Mouse (Mus musculus) MN1 (cell line): Measurements from ENCODE around the gene Ptprf.

ENCODE experiments used
- DNase-seq: peaks from one replicate; pipeline ENCODE4 v3.0.0-alpha.2; 2016; ENCODE audit warnings: low spot score

Ptprf gene

DNA sequence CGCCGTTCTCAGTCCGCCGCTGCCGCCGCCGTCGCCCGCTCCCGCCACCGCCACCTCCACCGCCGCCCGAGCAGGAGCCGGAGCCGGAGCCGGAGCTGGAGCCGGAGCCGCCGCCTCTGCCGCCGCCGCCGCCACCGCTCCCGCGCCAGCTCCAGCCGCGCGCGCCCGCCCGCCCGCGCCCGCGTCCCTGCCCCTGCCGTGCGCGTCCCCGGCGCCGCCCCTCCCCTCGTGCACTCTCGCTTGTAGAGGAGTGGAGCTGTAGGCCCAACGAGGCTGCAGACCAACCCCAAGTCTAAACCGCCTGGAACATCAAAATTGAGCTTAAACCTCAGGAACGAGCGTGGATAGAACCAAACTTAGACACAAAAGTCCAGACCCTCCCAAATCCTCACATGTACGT is at the start of gene Ptprf:
Gene Ptprf (minus strand): TSS at position 175 of the 400 bp plus-strand sequence.
- peak; percentile 54 for DNase-seq

DNA sequence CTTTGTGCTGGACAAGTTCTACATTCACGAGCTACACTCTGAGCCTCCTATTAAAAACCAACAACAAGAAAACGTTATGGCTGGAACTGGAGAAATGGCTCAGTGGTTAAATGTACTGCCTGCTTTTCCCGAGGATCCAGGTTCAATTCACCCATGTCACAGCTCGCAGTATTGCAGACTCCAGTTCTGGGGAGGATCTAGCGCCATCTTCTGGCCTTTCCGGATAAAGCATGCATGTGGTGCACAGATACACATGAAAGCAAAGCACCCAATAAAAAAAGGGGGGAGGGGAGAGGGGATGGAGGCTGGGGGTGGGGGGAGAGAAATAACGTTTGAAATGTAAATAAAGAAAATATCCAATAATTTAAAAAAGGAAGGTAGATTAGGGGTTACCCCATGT is 45.5 kb upstream of the Ptprf start:
- no peak for DNase-seq

DNA sequence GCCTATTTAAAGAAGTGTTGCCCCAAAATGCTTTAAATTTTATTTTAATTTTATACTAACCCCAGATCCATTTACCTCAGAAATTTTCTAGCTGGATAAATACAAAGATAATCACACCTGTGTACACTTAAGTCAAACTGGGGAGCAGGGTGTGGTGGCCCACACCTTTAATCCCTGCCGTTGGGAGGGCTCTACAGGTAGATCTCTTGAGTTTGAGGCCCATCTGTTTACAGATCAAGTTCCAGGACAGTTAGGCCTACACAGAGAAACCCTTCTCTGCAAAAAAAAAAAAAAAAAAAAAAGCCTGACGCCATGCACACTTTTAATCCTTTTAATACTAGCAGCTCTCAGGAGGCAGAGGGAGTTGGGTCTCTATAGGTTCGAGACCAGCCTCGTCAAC is 44.8 kb upstream of the Ptprf start:
- no peak for DNase-seq

DNA sequence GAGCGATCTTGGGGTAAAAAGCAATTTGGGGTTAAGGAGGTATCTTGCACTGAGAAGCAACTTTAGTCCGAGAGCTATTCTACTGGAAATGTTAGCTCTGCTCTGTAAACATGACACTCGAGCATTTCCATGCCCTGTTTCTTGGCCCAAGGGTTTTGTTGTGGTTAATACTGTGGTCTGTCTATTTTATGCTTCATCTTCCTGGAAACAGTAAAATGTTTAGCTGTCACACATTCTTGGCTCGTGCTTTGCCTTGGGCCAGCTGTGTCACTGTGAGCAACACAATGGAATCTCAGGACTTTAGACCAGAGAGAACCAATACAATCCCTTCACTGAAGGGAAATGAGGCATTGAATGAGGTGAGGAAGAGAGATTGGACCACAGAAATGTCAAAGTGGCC is 40.6 kb upstream of the Ptprf start:
- no peak for DNase-seq

DNA sequence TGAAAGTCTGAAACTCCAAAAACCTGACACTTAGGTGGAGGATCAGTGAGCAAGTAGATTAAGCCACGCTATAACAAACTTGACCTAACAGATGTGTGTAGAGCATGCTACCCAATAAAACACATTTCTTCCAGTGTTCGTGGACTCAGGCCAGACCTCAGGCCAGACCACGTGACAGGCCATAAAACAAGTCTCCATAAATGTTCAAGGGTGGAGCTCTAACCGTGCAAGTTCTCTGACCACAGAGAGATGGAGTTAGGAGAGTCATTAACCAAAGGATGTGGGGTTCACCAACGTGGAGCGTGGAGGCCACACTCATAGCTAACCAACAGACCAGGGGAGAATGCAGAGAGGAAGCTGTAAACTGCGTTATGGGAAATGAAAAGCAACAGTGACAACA is 35.3 kb upstream of the Ptprf start:
- no peak for DNase-seq

DNA sequence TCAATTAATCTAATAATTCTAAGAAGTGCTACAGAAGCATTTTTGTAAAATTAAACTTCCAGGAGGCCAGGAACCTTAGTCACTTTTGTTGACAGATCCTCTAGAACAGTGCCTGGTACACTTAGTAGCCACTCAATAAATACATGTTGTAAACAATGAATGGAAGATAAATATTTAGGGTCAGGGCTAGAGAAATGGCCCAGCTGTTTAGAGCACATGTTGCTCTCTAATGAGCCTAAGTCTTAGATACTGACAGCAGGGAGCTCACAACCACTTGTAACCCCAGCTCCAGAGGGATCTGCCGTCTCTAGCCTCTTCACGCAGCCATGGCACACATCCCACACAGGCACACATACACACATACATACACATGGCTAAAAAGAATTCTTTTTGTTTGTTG is 29.4 kb upstream of the Ptprf start:
- no peak for DNase-seq

DNA sequence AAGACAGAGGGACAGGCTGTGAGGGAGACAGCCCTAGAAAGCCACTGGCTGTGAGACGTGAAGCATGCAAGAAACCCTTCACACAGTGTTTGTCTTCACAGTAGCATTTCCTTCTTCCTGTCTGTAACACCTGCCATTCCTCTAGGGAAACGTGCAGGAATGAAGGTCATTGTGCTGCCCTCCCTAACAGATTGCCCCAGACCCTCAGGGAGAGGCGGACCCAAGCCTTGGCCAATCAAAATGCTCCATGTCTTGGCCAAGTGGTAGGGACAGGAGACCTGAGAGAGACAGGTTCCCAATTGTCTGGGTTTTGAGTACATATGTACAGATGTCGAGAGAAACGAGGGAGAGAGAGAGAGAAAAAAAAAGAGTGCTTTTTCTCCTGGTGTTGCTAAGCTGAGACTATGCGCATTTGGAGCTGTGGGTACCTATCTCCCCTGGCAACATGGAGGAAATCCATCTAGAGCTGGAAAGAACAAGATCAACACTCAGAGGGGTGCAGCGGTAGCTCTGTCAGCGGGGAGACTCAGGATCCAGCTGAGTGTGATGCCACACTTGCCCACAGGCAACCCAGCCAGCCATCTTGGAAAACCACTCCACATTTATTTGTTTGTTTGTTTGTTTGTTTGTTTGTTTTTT is 28.6 kb upstream of the Ptprf start:
- no peak for DNase-seq

DNA sequence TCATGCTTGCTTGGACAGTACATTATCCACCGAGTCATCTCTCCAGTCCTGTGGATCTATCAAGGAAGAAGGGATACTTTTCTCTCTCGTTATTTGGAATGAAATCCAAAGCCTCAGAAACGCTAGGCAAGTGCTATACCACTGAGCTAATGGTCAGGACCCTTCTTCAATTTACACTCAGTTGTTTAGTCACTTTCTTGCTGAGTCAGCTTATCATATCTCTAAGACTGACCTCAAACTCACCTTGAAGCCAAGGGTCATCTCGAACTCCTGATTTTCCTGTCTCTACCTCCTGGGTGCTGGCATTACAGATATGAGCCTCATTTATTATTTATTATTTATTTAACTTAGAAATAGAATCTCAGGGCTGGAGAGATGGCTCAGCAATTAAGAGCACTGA is 25.5 kb upstream of the Ptprf start:
- DNase-seq, result no peak

DNA sequence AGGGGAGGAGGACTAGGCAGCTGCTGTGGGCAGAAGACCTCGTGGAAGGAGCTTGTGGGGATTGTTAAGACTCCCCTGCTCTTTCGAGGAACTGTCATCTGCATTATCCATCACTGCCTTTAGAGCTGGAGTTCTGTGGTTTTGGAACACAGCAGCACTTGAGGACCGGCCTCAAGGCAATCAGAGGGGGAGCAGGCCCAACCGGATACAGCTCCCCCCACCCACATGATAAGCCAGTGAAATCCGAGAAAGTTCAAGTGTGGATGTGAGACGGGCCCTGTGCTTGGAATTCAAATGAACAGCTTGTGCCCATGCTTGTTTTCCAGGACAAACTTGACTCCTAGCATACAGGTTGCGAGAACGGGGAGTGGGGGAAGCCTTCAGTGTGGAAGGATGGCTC is 24.1 kb upstream of the Ptprf start:
- DNase-seq, result no peak

DNA sequence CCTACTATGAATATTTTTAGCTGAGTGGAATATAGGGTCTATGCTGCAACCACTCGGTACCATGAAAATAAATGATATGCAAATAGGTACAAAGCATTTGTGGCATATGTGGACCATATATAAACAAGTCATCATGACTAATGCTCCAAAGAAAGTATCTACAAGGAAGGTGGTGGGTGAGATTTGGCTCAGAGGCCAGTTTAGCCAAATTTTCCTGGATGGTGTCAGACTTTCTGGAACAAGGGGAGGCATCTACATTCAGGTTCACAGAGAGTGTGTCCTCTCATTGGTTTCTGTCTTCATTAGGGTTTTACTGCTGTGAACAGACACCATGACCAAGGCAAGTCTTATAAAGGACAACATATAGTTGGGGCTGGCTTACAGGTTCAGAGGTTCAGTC is 19.3 kb upstream of the Ptprf start:
- DNase-seq, result no peak

DNA sequence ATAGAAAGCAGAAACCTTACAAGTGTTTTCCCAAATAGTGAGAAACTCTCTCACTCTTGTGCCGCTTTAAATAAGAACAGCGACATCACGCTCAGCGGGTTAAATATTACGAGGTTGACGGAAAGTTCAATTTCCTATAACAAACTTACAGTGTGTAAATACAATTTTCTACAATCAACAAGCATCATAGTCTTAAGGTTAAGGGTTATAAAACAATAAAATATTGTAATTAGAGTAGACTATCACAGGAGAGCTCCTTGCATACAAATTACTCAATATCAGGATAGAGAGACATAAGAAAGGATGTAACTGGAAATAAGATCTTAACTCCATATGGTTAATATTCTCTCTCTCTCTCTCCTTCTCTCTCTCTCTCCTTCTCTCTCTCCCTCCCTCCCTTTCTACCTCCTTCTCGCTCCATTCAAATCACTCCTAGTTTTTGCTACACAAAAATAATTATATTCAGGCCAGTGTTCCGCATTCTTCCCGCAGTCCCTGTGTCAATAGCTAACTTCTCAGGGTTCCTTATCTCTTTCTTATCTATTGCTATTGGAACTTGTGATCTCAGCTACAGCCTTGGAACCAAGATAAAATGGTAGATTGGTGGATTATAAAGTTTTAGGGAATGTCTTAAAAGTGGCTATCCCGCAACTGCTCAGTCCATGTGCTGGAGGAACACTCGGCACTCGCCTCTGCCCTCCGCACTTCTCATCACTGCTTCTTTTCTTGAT is 16.5 kb upstream of the Ptprf start:
- no peak for DNase-seq

DNA sequence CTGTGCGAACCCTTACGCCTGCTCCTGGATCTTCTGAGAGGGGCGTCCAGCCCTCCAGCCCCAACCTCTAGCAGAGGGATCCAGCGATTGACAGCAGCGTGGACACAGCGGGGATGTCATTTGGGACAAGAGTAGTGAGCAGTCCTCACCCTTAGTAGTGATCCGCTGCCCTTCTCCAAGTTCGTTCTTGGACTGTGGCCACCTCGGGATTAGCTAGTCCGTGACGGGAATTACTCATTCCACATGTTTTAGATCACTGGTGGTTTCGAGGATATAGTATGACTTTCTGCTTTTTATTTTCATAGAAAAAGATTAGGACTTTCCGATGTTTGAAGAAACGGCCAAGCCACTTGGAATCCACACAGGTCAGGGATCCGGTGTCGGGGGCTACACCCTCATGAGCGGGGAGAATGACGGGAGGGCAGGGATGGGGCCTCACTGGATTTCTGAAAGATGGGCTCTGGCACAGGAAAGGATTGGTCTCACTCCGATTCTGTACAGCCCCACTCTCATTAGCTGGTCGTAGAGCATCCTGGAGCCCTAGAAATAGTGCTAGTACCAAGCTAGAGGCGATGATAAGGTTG is 15.0 kb upstream of the Ptprf start:
- no peak for DNase-seq

DNA sequence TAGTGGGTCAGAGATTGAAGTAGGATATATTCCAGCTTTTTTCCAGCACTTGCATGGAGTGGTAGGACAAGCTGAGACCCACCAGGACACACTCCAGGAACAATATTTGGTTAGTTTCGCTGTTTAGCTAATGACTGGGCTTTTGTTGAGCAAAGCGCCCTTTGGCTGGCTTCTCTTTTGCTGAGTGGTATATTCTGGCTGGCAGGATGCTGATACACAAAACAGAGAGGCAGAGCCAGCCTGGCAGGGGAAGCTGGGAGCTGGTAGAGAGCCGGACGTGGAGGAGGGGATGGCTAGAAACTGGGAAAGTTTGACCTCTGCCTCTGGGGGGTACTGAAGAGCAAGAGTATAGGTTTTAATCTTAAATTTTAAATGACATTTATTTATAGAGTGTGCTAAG is 13.8 kb upstream of the Ptprf start:
- DNase-seq, result no peak

DNA sequence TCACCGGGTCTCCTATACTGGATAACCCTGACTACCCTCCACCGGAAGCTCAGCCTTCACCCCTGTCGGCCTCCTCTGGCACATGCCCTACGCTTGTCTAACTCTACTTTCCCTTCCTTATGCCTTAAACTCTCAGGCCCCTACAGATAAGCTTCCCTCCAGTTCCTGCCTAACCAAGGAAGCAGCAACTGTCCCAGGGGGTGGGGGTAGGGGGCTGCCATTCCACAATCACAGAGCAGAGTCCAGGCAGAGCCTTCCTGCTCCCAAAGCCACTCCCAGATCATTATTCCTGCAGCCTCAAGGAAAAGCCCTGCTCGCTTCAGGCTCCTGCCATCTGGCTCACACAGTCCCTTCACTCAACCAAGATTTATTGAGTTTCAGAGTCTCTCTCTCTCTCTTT is 6.6 kb upstream of the Ptprf start:
- DNase-seq, result no peak

DNA sequence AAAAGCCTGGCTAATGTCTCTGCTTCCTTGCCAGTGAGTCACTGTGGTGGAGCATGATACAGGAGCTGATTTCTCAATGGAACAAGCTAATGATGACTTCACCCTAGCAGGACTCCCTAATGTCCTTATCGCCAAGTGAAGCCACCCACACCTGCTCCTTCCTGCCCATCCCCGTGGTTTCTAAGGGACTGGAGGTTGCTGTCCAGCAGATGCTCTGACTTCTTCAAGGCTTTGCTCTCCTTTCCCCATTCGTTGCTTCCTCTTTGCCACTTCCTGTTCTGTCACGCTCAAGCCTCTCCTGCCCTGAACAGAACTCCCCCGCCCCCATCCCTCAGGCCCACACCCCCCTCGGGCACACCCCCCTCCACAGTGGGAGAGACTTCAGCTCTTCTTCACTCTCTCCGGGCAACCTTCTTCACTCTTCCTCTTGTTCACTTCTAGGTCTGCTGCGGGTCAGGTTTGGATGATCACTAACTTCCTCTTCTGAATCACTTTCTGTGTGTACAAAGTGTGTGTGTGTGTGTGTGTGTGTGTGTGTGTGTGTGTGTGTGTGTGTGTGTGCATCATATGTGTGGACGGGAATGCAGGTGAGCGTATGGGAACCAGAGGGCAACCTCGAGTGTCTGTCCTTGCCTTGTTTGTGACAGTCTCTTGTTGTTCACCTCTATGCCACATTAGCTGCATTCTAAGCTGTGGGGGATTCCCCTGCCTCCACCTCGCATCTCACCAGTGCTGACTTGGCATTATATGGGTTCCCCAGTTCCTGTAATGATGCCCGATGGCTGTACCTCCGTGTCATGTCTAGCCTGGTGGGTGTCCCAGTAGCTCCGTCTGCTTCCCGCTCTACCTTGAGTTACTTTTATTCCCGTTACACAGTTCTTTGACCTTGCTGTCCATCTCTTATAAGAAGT is 4.7 kb upstream of the Ptprf start:
- peak; percentile 63 for DNase-seq

DNA sequence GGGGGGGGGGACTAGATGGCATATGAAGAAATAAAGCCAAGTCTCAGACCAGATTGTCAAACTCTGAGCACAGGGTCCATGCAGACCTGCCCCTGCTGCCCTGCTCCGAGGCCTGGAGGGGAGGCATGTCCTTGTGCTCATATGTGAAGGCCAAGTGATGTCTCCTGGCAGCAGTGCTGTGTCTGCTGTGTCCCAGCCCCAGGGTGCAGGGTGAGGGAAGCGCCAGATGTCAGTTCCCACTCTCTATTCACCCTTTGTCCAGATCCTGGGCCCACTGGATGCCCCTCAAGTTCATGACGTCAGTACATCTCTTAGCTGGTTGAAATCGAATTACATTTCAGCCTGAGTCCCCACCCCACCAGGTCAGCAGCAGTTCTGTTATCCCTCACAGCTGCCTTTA is 3.6 kb upstream of the Ptprf start:
- DNase-seq, result no peak

DNA sequence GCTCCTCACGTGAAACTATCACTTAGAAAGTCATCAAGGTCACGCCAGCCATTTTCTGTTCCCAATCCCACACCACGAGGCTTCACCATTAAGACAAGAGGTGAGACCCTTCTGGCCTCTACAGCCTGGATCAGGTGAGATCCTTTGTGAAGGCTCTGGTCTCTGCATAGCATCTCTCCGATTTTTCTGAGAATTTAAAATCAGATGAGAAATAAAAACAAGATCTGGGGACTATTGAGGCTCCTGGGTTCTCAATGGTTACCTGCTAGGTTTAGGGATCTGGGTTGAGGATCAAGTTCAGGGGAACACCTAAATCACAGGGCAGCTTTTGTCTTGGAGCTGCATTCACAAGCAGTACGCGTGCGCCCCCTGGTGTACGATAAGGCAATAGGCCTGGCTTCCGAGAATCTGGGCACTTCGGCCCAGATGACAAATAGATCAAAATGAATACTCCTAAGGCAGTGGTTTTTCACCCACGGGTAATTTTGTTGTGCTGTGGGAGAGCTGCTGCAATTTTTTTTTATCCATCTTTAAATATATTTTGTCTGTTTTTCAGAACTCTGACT is 1.6 kb upstream of the Ptprf start:
- DNase-seq, result peak; percentile 70

DNA sequence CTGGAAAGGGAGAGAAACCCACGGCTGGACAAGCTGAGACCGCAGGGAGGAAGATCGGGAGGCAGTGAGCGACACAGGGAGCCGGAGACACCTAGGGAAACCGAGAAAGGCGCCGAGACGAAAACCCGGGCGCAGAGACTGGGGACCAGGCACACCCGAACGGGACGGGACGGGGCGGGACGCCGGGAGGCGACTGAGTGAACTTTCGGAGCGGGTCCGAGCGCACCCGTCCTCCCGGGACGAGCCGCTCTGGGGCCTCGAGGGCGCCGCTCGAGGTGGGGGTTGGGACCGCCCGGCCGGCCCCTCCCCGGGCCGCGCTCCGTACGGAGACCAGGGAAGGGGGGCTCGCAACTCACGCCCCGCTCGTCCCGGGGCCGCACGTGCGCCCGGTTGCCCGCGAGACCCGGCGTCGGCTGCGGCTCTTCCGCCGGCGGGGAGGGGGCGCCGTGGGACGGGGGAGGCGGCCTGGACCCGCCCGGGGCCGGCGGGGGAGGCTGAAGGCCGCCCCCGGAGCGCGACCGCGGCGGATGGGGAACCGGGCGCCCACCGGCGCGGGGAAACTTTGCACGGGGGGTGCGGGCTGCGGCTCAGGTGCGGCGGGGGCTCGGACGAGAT is 682 bp downstream of the Ptprf start:
- DNase-seq, result peak; percentile 47

DNA sequence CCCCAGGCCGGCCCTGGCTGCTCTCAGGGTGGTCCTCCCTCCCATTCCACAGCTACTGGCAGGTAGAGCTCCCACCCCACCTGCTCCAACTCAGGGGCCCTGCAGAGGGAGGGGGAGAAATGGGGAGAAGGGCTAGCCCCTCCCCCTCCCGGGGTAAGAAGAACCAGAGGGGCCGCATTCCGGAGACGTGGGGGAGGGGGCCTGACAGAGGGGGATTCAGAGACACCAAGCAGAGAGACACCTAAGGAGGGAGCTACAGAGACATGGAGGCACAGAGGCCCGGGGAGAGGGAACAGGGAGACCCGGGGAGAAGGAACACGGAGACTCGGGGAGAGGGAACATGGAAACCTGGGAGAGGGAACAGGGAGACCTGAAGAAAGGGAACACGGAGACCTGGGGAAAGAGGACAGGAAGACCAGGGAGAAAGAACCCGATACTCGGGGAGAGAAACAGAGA is 1.2 kb downstream of the Ptprf start:
- no peak for DNase-seq

DNA sequence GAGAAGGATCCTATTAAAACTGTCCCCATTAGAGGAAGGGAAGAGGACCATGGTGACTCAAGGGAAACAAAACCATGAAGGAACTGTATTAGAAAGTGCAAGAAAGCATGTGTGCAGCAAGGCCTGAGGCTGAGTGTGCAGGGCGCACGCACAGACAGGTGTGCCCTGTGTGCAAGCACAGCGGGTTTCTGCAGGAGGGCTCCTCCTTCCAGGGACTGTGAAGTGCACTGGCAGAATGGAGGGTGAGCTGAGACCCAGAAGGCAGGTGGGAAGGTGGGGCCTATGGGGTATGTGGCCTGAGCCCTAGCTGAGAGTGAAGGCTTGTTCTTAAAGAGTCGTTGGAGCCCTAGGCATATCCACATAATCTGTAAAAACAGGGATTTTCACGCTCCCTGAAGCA is 1.9 kb downstream of the Ptprf start:
- DNase-seq, result no peak

DNA sequence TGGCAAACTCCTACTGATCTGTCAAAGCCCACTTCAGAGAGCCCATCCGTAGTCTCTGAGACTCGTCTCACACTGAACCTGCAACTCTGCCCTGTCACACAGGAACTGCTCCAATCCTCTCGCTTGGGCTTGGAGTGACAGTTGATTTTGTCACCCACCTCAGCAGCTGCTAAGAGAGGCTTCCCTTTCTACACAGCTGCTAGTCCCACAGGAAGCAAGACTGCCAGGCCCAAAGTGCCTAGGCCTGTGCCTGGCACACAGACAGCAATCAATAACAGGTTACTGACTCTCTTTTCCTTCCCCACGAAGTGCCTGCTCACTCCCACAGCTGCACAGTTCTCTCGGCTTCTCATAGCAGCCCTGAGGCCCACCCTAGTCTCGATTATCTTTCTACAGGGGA is 2.7 kb downstream of the Ptprf start:
- no peak for DNase-seq

DNA sequence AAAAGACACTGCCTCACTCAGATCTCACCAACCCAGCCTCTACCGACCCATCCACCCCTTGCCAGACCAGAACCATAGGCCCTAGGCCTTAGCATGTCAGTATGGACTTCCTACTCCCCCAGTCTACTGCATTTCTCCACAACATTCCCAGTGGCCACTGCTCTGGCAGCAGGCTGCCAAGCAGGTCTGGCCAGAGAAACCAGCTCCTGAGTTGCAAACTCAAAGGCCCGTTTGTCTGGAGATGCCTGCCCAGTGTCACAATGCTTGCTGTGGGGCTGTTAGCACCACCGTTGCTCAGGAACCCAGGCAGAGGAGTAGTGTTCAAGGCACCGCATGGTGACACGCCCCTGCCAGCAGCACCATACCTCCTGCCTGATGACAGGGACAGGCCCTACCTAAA is 5.0 kb downstream of the Ptprf start:
- DNase-seq, result no peak
